Mouse (Mus musculus) limb, embryonic 14.5 days (tissue): ENCODE results near the gene Cdkn1a. TPM values are rescaled to one million over a fixed set of nuclear protein-coding genes. Genes with fewer than 3 reads are reported as not detected.
A peak's percentile ranks its signal among the peaks of the same experiment; 100 is the strongest.

ENCODE experiments used
- ATAC-seq: fragments of 200-750 bp; cut with Nextera tagmentation; 2 replicates; pipeline ENCODE4 v1.8.0; 2017; ENCODE audit warnings: low read depth, moderate number of reproducible peaks, moderate TSS enrichment; ENCODE audit not compliant: low FRiP score
- DNase-seq: peaks from one replicate; pipeline ENCODE4 v3.0.0-alpha.2; 2015; ENCODE audit warnings: low spot score
- H3K27ac ChIP-seq: fragments of 300-500 bp; sonication (generic); replicated peaks from 2 replicates; pipeline ENCODE4 v1.5.1; 2014; ENCODE audit warnings: low read depth, mild to moderate bottlenecking, low read length, moderate library complexity, mixed read lengths
- H3K27me3 ChIP-seq: fragments of 300-500 bp; sonication (generic); 2 replicates; pipeline ENCODE4 v1.6.1; 2014; ENCODE audit warnings: low read length, mixed read lengths; ENCODE audit not compliant: control insufficient read depth, insufficient read depth
- H3K36me3 ChIP-seq: fragments of 300-500 bp; sonication (generic); 2 replicates; pipeline ENCODE4 v1.6.1; 2014; ENCODE audit warnings: mild to moderate bottlenecking, low read length, moderate library complexity, mixed read lengths; ENCODE audit not compliant: control insufficient read depth, insufficient read depth
- H3K4me1 ChIP-seq: fragments of 300-500 bp; sonication (generic); 2 replicates; pipeline ENCODE4 v1.6.1; 2014; ENCODE audit warnings: antibody characterized with exemption, low read length, mixed read lengths; ENCODE audit not compliant: control insufficient read depth, insufficient read depth
- H3K4me2 ChIP-seq: fragments of 300-500 bp; sonication (generic); replicated peaks from 2 replicates; pipeline ENCODE4 v1.6.1; 2014; ENCODE audit warnings: low read depth, mild to moderate bottlenecking, low read length, moderate library complexity; ENCODE audit not compliant: severe bottlenecking
- H3K4me3 ChIP-seq: fragments of 300-500 bp; sonication (generic); replicated peaks from 2 replicates; pipeline ENCODE4 v1.5.1; 2014; ENCODE audit warnings: low read length
- H3K9ac ChIP-seq: fragments of 300-500 bp; sonication (generic); 2 replicates; pipeline ENCODE4 v1.6.1; 2014; ENCODE audit warnings: mild to moderate bottlenecking, low read depth, low read length, moderate library complexity; ENCODE audit not compliant: severe bottlenecking
- H3K9me3 ChIP-seq: fragments of 300-500 bp; sonication (generic); 2 replicates; pipeline ENCODE4 v1.6.1; 2016; ENCODE audit warnings: low read length; ENCODE audit not compliant: control insufficient read depth
- POLR2A ChIP-seq: fragments of 200-500 bp; IDR thresholded peaks from 2 replicates; pipeline ENCODE4 v1.8.0; 2012; ENCODE audit warnings: inconsistent platforms, mild to moderate bottlenecking, moderate library complexity, borderline replicate concordance; ENCODE audit not compliant: insufficient read depth, insufficient read length; ENCODE audit errors: extremely low read depth
- WGBS: fragments of 180-500 bp; shearing (Covaris S2); extraction: QIAGEN DNeasy Blood & Tissue Kit; methylation state at CpG from one replicate; pipeline ENCODE4 v1.1.7; 2014; 5-methylcytosine and 5-hydroxymethylcytosine counted together
- polyA plus RNA-seq, 2 experiments: library from polyadenylated mRNA; depleted of rRNA in 1 of 2; stranded (reverse) in 1 of 2; unstranded in 1 of 2; fragments of >200 nt; fragmentation: Nextera tagmentation in 1 of 2; extraction: Ambion mirVana in 1 of 2; gene quantifications; 2 replicates each; pipeline versions ENCODE4 v1.2.1 to v1.2.3; 2012 to 2014

The Cdkn1a gene
- polyA plus RNA-seq, 2 experiments, result 61.6 to 164 TPM

- H3K27me3 ChIP-seq, result peaks cover 22% of the 10 kb centered on the region
- no peaks in the 10 kb centered on the region for H3K36me3 ChIP-seq
- ATAC-seq, result peak; percentile 69; the same call in 1 of the 2 replicates
- peaks cover 24% of the 10 kb centered on the region for H3K4me1 ChIP-seq
- 23% methylated on average over 11 of the region's 14 CpGs for WGBS
- TF ChIP-seq POLR2A, result no peak
- peak; percentile 59 for DNase-seq
- H3K9me3 ChIP-seq, result no peaks in the 10 kb centered on the region
- H3K4me2 ChIP-seq, result peak overlapping the region; percentile 49
- peak overlapping the region; percentile 41 for H3K9ac ChIP-seq
- H3K27ac ChIP-seq, result 0 out of 2 replicates have a peak overlapping the region, but pooled peaks have one; percentile 13
- peak overlapping the region; percentile 26 for H3K4me3 ChIP-seq
Observed at GRCm38 (mm10) chr17:29077786-29078509, 12.8 kb upstream of the Cdkn1a start.

GRCm38 (mm10) chr17:29078519-29079383 lies 12.0 kb upstream of the Cdkn1a start:
- Histone ChIP-seq H3K27ac (no peak overlapping the region), H3K27me3 (peaks cover 22% of the 10 kb centered on the region), H3K9ac (peak overlapping the region; percentile 41), H3K4me1 (peaks cover 20% of the 10 kb centered on the region), H3K36me3 (no peaks in the 10 kb centered on the region), H3K9me3 (no peaks in the 10 kb centered on the region), H3K4me3 (peak overlapping the region; percentile 26), H3K4me2 (peak overlapping the region; percentile 49)
- DNase-seq (no peak), ATAC-seq (no peak)
- 12% methylated on average over 25 of the region's 25 CpGs for WGBS
- no peak for TF ChIP-seq POLR2A

- H3K4me3 ChIP-seq, result no peak overlapping the region
- peak overlapping the region; percentile 25 for H3K4me2 ChIP-seq
- H3K27ac ChIP-seq, result no peak overlapping the region
- WGBS, result 5% methylated on average over 23 of the region's 23 CpGs
- peaks cover 22% of the 10 kb centered on the region for H3K27me3 ChIP-seq
- no peak for DNase-seq
- peak; percentile 13; the same call in 1 of the 2 replicates for ATAC-seq
- H3K9me3 ChIP-seq, result no peaks in the 10 kb centered on the region
- H3K4me1 ChIP-seq, result peaks cover 20% of the 10 kb centered on the region
- no peaks in the 10 kb centered on the region for H3K36me3 ChIP-seq
- H3K9ac ChIP-seq, result no peak overlapping the region
- TF ChIP-seq POLR2A, result no peak
Observed at GRCm38 (mm10) chr17:29080758-29081617, 9.8 kb upstream of the Cdkn1a start.

- DNase-seq, result no peak
- WGBS, result 7% methylated on average over 21 of the region's 21 CpGs
- Histone ChIP-seq H3K9ac (0 out of 2 replicates have a peak overlapping the region, but pooled peaks have one; percentile 12), H3K27me3 (peaks cover 22% of the 10 kb centered on the region), H3K27ac (no peak overlapping the region), H3K36me3 (no peaks in the 10 kb centered on the region), H3K9me3 (no peaks in the 10 kb centered on the region), H3K4me1 (peaks cover 20% of the 10 kb centered on the region), H3K4me3 (peak overlapping the region; percentile 16; the same call in 1 of the 2 replicates), H3K4me2 (peak overlapping the region; percentile 25)
- TF ChIP-seq POLR2A, result no peak
- ATAC-seq, result no peak
Observed at GRCm38 (mm10) chr17:29081618-29082381, 9.0 kb upstream of the Cdkn1a start.
